Mouse (Mus musculus) macrophage (primary cell): ENCODE results near the gene Osbpl6. TPM values are rescaled to one million over a fixed set of nuclear protein-coding genes. Genes with fewer than 3 reads are reported as not detected.

Source experiments
- H3K27ac ChIP-seq: fragments of 350-480 bp; formaldehyde crosslinking; 2 replicates; pipeline ENCODE4 v1.9.0; 2021
- H3K36me3 ChIP-seq: fragments of 350-480 bp; formaldehyde crosslinking; 2 replicates; pipeline ENCODE4 v1.9.0; 2021; ENCODE audit errors: inconsistent target
- H3K4me3 ChIP-seq: fragments of 350-480 bp; formaldehyde crosslinking; 2 replicates; pipeline ENCODE4 v1.9.0; 2021; ENCODE audit errors: inconsistent target
- H3K79me2 ChIP-seq: fragments of 350-480 bp; formaldehyde crosslinking; 2 replicates; pipeline ENCODE4 v1.9.0; 2021; ENCODE audit errors: inconsistent target
- WGBS: methylation state at CpG from one replicate; pipeline ENCODE4 v1.1.7; 2026; ENCODE audit warnings: inconsistent platforms; ENCODE audit not compliant: missing documents; 5-methylcytosine and 5-hydroxymethylcytosine counted together
- polyA plus RNA-seq: library from polyadenylated mRNA; stranded (reverse); fragments of 250-400 nt; gene quantifications from 3 replicates; pipeline ENCODE4 v1.2.4, GENCODE M21; 2018; ENCODE audit warnings: inconsistent platforms

Osbpl6 gene
- polyA plus RNA-seq, 1 experiment from 2014 or later = not detected

GRCm38 (mm10) chr2:76405596-76406150 lies 635 bp upstream of the Osbpl6 start:
- no peaks in the 10 kb centered on the region for H3K79me2 ChIP-seq
- H3K4me3 ChIP-seq = no peak overlapping the region
- 13% methylated on average over 15 of the region's 15 CpGs for WGBS
- H3K36me3 ChIP-seq = no peaks in the 10 kb centered on the region
- H3K27ac ChIP-seq = no peak overlapping the region

- Histone ChIP-seq H3K36me3 (no peaks in the 10 kb centered on the region), H3K4me3 (no peak overlapping the region), H3K79me2 (no peaks in the 10 kb centered on the region), H3K27ac (no peak overlapping the region)
- under 1% methylated on average over 49 of the region's 49 CpGs for WGBS
These were observed 681 bp downstream of the Osbpl6 start for GRCm38 (mm10) chr2:76406937-76407441.

- Histone ChIP-seq H3K36me3 (no peaks in the 10 kb centered on the region), H3K27ac (no peak overlapping the region), H3K4me3 (no peak overlapping the region), H3K79me2 (no peaks in the 10 kb centered on the region)
- 100% methylated on average over 1 of the region's 1 CpGs for WGBS
These were observed 3.2 kb downstream of the Osbpl6 start for GRCm38 (mm10) chr2:76409526-76409925.

- WGBS = 97% methylated on average over 2 of the region's 2 CpGs
- Histone ChIP-seq H3K4me3 (no peak overlapping the region), H3K27ac (no peak overlapping the region), H3K79me2 (no peaks in the 10 kb centered on the region), H3K36me3 (no peaks in the 10 kb centered on the region)
These were observed 3.7 kb downstream of the Osbpl6 start for GRCm38 (mm10) chr2:76409986-76410385.

- WGBS = 71% methylated on average over 1 of the region's 2 CpGs
- Histone ChIP-seq H3K4me3 (no peak overlapping the region), H3K27ac (no peak overlapping the region)
These were observed 6.6 kb downstream of the Osbpl6 start for GRCm38 (mm10) chr2:76412924-76413323.

GRCm38 (mm10) chr2:76417446-76418141 lies 11.3 kb downstream of the Osbpl6 start:
- Histone ChIP-seq H3K79me2 (no peaks in the 10 kb centered on the region), H3K4me3 (no peak overlapping the region), H3K27ac (no peak overlapping the region), H3K36me3 (no peaks in the 10 kb centered on the region)
- 93% methylated on average over 14 of the region's 14 CpGs for WGBS

More at GRCm38 (mm10) chr2:76412924-76413323, 6.6 kb downstream of the Osbpl6 start:
- Histone ChIP-seq H3K79me2 (no peaks in the 10 kb centered on the region), H3K36me3 (no peaks in the 10 kb centered on the region)

- no peaks in the 10 kb centered on the region for H3K36me3 ChIP-seq
- 92% methylated on average over 3 of the region's 3 CpGs for WGBS
- H3K27ac ChIP-seq = no peak overlapping the region
- H3K4me3 ChIP-seq = no peak overlapping the region
- H3K79me2 ChIP-seq = no peaks in the 10 kb centered on the region
These were observed 11.8 kb downstream of the Osbpl6 start for GRCm38 (mm10) chr2:76418142-76418518.

- H3K79me2 ChIP-seq = no peaks in the 10 kb centered on the region
These were observed 15.2 kb downstream of the Osbpl6 start for GRCm38 (mm10) chr2:76421411-76421924.

GRCm38 (mm10) chr2:76426816-76427215 lies 20.5 kb downstream of the Osbpl6 start:
- no peaks in the 10 kb centered on the region for H3K36me3 ChIP-seq
- no peak overlapping the region for H3K4me3 ChIP-seq
- WGBS = 66% methylated on average over 3 of the region's 3 CpGs
- no peak overlapping the region for H3K27ac ChIP-seq
- H3K79me2 ChIP-seq = no peaks in the 10 kb centered on the region

More at GRCm38 (mm10) chr2:76421411-76421924, 15.2 kb downstream of the Osbpl6 start:
- Histone ChIP-seq H3K27ac (no peak overlapping the region), H3K36me3 (no peaks in the 10 kb centered on the region), H3K4me3 (no peak overlapping the region)
- WGBS = 74% methylated on average over 6 of the region's 6 CpGs

GRCm38 (mm10) chr2:76429318-76429717 lies 23.0 kb downstream of the Osbpl6 start:
- 64% methylated on average over 3 of the region's 3 CpGs for WGBS
- Histone ChIP-seq H3K79me2 (no peaks in the 10 kb centered on the region), H3K27ac (no peak overlapping the region), H3K36me3 (no peaks in the 10 kb centered on the region), H3K4me3 (no peak overlapping the region)

GRCm38 (mm10) chr2:76429855-76430254 lies 23.5 kb downstream of the Osbpl6 start:
- Histone ChIP-seq H3K4me3 (no peak overlapping the region), H3K36me3 (no peaks in the 10 kb centered on the region), H3K79me2 (no peaks in the 10 kb centered on the region), H3K27ac (no peak overlapping the region)
- 83% methylated on average over 5 of the region's 5 CpGs for WGBS

GRCm38 (mm10) chr2:76430539-76430938 lies 24.2 kb downstream of the Osbpl6 start:
- Histone ChIP-seq H3K79me2 (no peaks in the 10 kb centered on the region), H3K4me3 (no peak overlapping the region), H3K36me3 (no peaks in the 10 kb centered on the region), H3K27ac (no peak overlapping the region)
- WGBS = 93% methylated on average over 3 of the region's 3 CpGs

GRCm38 (mm10) chr2:76434224-76434623 lies 27.9 kb downstream of the Osbpl6 start:
- Histone ChIP-seq H3K79me2 (no peaks in the 10 kb centered on the region), H3K4me3 (no peak overlapping the region), H3K27ac (no peak overlapping the region), H3K36me3 (no peaks in the 10 kb centered on the region)
- WGBS = 88% methylated on average over 7 of the region's 7 CpGs

GRCm38 (mm10) chr2:76435667-76436239 lies 29.4 kb downstream of the Osbpl6 start:
- H3K4me3 ChIP-seq = no peak overlapping the region
- H3K79me2 ChIP-seq = no peaks in the 10 kb centered on the region
- WGBS = 81% methylated on average over 7 of the region's 7 CpGs
- no peak overlapping the region for H3K27ac ChIP-seq
- no peaks in the 10 kb centered on the region for H3K36me3 ChIP-seq

- H3K36me3 ChIP-seq = no peaks in the 10 kb centered on the region
- no peaks in the 10 kb centered on the region for H3K79me2 ChIP-seq
- H3K4me3 ChIP-seq = no peak overlapping the region
- H3K27ac ChIP-seq = no peak overlapping the region
- WGBS = 76% methylated on average over 2 of the region's 2 CpGs
These were observed 31.1 kb downstream of the Osbpl6 start for GRCm38 (mm10) chr2:76437372-76437771.
